Mouse (Mus musculus): ENCODE data around the gene Rsph10b.
A peak's percentile ranks its signal among the peaks of the same experiment; 100 is the strongest.
"Not testable (repeated sequence)": the region's sequence is repeated elsewhere in the genome, so short reads cannot be mapped to it uniquely, and the experiment has no call there.

The Rsph10b gene

DNA sequence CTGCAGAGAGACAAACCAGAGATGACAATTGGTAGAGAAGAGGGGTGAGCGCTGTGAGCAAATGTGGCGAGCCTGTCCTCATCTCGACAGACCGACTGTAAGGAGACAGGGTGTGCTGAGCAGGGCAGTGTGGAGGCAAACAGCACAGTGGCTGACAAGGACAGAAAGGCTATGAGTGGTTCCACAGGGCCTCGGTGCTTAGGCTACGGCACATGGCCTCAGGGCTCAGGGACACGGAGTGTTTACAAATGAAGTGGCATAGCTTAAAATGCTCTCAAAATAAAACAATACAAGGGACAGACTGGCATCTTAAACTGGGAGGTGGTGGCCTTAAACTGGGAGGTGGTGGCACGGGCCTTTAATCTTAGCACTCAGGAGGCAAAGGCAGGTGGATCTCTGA, 60.4 kb downstream of the Rsph10b start:
- DNase-seq (ENCODE audit: low spot score in 2 of 2), result no peak

DNA sequence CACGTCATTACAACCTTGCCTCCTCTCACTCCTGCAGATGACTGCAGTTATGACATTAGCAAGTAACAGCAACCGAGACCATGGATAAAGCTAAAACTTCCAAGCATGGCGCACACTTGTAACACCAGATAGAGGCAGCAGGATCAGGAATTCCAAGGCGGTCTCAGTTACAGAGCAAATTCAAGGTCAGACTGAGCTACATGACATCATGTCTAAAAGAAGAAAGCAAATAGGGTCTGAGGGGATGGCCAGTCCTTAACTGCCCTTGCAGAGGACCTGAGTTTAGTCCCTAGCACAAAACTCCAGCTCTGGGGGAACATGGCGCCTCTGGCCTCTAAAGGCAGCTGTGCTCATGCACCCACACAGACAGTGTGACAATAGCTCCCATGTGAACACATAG, 61.0 kb downstream of the Rsph10b start:
- DNase-seq (ENCODE audit: low spot score in 2 of 2), result no peak

DNA sequence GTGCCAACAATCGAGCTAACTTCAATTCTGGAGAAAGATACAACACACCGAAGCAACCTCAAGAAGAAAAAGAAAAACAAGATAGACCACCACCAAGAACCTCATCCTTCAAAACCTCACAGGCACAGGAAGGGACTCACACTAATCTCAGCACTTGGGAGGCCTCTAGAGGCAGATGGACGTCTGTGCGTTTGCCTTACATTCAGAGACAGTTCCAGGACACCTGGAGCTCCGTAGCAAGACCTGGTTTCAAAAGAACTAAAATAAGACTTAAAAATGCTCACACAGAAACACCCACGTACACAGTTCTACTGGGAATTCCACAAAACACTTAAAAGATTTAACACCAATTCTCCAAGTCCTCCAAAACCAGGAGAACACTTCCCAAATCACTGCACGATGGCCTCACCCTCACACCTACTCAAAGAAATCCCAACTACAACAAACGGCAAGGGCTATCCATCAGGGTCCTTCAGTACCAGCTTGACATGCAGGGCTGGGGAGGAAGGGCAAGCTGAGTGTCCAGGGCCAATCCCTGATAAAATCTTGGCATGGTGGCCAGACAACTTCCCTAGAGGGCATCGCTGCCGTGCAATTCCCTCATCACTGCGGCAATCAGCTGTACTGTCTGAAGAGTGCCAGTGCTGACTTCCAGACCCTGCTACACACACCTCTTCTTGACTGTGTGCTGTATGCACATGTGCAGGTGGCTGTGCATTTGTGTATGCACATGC, 62.0 kb downstream of the Rsph10b start:
- peak in 1 of 2 experiments; percentile 25 for DNase-seq (ENCODE audit: low spot score in 2 of 2)

DNA sequence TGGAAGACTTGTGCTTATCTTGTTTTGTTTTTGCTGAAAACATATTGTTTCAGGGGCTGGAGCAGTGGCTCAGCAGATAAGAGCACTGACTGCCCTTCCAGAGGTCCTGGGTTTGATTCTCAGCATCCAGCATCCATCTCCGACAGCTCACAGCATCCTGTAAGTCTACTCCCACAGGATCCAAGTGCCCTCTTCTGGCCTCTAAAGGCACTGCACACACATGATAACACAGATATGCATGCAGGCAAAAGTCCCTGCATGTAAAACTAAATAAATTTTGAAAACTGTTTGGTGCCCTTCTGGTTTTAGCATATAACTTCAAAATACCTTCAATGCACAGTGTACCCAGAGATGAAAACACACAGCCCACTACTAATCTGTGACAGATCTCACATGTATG, 66.6 kb downstream of the Rsph10b start:
- no peak for DNase-seq (ENCODE audit: low spot score in 2 of 2)

DNA sequence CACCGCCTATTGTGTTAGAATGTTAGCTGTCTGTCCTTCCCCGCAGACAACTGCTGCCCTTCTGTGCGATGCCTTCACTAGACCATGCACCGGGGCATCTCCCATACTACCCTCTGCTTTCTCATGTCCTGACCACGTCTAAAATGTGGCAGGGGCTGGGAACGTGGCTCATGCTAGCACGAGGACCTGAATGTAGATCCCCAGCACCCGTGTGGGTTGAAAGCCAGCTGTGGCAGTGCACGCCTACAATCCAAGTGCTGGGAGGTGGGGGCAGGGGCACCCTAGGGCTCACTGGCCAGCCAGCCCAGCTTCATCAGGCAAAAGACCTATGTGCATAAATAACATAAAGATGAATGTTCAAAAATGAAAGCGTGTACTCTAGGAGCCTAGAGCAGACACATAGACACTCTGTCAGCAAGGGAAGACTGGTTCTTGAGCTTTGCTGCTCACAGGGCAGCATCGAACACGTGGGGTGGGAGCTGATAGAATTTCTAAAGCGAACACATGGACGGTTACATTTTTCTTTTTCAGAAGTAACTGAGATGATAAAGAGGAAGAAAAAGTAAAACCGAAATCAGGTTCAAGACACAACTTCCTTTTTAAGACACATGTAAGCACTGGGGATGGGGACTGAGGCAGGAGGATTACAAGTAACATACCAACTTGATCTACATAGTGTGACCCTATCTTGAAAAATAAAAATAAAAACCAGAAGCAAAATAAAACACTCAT, 69.8 kb downstream of the Rsph10b start:
- no peak for DNase-seq (ENCODE audit: low spot score in 2 of 2)

DNA sequence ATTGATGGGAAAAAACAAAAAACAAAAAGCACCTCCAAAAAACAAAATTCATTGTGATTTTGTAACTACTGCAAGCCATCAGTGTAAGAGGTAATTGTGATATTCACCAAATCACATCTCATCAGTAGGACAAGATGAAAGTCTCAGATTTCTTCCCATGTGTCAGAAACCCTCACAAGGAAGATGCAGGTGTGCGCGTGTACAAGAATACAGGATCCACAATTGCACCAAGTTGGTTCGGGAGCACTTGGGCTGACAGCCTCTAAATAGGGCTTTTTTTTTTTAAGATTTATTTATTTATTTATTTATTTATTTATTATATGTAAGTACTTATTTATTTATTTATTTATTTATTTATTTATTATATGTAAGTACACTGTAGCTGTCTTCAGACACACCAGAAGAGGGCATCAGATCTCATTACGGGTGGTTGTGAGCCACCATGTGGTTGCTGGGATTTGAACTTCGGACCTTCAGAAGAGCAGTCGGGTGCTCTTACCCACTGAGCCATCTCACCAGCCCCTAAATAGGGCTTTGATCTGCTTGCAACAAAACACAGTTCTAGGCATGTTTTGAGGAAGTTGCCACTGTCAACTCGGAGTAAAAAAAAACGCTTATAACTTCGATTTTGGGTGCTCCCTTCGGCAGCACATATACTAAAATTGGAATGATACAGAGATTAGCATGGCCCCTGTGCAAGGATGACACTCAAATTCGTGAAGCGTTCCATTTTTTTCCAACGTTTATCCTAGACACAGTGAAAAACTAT, 80.7 kb downstream of the Rsph10b start:
- DNase-seq (ENCODE audit: low spot score in 2 of 2), result not testable (repeated sequence)

DNA sequence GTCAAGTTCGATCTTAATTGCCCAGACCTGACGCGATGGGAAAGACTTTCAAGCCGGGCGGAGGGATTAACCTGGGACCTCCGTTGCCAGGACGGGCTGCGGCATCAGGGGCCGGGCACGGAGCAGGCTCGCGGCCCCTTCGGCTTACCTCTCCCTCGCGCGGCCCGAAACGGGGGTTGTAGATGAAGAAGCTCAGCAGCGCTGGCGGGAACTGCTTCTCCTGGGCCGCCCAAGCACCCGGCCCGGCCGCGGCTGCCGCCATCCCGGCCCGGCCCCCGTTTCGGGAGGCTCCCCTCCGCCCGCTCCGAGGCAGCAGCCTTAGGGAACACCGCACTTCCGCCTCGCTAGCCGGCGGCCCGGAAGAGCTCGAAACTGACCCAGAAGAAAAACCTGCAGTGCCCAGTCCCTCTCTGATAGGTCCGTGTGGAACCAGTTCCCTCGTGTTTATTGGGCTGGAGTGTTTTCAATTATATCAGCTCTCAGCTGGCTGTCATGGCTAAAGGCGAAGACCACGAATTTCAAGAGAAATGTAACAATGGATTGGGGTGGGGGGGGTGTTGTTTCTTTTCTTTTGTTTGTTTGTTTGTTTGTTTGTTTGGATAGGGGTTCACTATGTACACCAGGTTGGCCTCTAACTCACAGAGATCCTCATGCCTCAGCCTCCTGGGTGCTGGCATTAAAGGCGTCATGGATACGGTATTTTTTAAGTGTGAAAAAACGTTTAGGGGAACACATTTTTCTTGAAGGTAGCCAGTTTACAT, 81.9 kb downstream of the Rsph10b start, which contains the start of gene Ccz1:
TSS of gene Ccz1 (minus strand) at position 327 of the 761 bp plus-strand sequence.
- DNase-seq (ENCODE audit: low spot score in 2 of 2), result peak; percentile 68 to 75

DNA sequence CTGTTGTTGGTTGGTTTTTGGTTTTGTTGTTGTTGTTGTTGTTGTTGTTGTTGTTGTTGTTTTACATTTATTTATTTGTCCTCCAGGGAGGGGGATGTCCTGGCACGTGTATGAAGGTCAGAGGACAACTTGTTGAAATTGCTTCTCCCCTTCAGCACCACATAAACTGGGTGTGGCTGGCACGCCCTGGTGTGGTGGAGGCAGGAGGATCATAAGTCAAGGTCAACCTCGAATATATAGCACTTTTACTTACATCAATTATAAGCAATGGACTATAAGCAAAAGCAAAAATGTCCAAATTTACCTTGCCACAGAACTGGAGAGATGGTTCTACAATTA, 82.4 kb downstream of the Rsph10b start:
- DNase-seq (ENCODE audit: low spot score in 2 of 2), result no peak

DNA sequence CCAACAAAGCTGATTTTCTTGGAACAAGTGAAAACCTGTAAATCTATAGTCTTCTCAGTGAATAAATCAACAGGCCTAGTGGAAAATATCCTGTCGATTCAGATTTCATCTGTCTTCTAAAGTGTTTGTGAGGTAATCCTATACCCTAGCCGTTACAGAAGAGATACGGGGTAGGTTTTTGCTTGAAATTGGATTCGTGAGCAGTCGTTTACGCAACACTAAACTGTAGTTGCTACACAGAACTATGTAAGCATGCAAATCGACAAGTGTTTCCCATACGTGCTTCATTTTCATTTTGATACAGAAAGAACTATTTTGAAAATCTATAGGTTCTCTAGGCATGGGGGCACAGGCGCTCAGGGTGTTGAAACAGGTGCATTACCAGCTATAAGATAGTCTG, 83.0 kb downstream of the Rsph10b start:
- DNase-seq (ENCODE audit: low spot score in 2 of 2), result no peak

DNA sequence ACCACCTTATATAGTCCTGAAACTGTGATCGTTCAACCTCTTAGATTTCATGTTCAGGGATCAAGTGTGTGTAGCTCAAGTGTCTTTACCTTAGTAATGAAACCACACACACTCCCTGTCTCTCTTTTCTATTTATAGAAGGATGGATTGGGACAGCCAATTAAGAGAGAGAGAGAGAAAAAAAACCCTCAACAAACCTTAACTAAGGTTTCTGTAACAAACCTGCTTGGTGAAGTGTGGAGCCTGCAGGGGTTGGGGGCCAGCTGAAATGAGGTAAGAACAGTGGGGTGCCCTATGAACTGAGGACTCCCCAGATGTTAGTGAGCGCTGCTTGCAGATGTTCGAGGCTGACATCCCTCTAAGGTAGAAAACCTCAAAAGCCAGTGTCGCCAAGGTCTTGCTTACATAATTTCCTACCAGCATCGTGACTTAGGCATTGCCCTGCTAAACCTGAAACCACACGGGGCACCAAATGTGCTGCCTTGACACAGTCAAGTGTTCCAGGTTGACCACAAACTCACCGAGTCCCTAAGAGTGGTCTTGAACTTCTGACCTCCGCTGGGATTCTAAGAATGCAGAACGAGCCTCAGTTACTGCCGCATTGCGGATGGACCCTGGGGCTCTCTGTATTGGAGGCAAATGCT, 93.9 kb downstream of the Rsph10b start, which contains the start of gene Ocm:
TSS of gene Ocm (minus strand) at position 51 of the 644 bp plus-strand sequence.
- DNase-seq (ENCODE audit: low spot score in 2 of 2), result no peak

DNA sequence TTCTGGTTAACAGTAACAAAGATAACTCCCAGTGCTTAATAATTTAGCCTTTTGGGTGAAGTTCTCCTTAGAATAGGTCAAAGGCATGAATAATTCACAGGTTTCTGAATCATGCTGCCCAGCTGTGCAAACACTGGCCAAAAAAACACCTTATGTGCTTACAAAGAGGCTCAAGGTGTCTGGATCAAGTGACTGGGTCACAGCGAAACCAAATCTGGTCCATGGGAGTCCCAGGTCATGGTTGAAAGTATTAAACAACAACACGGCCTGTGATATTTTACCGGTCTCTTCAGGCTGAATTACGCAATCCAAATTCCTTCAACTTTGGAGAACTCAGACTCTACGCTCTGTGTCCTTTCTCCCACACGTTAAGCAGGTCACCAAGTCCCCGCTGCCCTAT, 99.7 kb downstream of the Rsph10b start:
- DNase-seq (ENCODE audit: low spot score in 2 of 2), result no peak

DNA sequence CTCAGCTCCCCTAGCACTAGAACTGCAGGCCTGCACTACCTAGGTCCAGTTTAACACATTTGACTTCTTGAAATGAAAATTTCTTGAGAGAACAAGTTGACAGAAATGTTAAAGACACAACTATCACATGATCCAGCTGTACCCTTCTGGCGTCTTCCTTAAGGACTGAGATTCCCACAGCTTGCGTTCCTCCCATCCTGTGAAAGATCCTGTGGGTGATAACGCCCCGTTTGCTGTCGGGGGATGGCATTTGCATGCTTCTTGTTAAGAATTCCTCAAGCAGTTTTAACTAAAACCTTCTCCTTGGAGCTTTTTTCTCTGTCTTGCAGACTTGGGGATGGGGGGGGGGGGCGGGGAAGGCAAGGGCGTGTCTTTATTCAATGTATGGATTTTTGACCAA, 101.7 kb downstream of the Rsph10b start:
- DNase-seq (ENCODE audit: low spot score in 2 of 2), result peak; percentile 38 to 53

Data from frontal cortex, postnatal 36 days (tissue).